Mouse (Mus musculus): ENCODE results near the gene Lrrc74b. TPM values are rescaled to one million over a fixed set of nuclear protein-coding genes. Genes with fewer than 3 reads are reported as not detected.
"Not testable (repeated sequence)": the region's sequence is repeated elsewhere in the genome, so short reads cannot be mapped to it uniquely, and the experiment has no call there.

The Lrrc74b gene
- 1 to 10 TPM in 3 of 4 experiments, under 1 TPM in 1; 0.85 to 1.9 (median 1.8) TPM for total RNA-seq (2022)

DNA sequence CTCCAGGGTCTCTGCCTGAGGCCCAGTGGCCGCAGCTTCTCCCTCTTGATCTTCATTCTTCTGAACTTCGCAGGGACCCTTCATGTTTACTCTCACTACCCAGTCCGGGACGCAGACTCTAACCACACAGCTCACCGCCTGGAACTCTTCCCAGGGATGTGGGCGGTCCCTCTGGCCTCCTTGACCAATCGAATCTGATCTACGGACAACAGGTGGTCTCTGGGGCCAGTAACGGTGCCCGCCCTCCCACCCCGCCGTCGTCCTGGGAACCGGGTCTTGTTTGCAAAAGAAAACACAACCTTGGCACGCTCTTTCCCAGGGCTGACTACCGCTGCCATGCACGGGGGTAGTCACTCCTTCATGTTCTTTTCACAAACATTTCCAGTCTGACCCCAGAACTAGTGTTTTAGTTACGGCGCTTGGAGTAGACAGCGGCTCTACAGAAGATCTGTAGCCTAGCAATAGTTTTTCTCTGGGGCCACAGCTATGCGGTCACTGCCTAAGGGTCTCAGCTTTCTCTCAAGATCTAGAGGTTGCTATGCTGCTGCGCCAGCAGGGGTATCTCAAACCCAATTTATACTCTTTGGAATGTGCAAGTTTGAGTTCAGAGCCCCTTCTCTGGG is at the start of gene Lrrc74b:
Gene Lrrc74b (minus strand): TSS at position 120 of the 623 bp plus-strand sequence.
- DNase-seq (ENCODE audit: low spot score in 2 of 2): peak; percentile 77 to 81

DNA sequence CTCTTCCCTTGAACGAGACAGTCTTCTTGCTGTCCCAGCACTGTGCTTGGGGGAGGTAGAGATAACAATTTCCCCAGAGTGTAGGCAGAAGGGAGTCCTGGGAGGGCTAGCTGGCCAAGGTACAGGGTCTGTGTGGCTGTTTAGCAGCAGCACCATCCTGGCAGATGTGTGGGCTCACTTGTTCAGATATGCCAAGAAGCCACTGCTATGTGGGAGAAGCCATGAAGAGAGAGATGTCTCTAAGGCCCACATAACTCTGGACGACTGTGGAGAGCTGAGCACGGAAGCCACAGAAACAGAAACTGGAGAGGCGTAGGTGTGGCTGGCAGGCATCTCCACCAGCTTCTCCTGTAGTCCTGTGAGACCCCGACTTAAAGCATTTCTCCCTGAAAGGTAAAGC is 44.6 kb upstream of the Lrrc74b start:
- no peak for DNase-seq (ENCODE audit: low spot score in 2 of 2)

DNA sequence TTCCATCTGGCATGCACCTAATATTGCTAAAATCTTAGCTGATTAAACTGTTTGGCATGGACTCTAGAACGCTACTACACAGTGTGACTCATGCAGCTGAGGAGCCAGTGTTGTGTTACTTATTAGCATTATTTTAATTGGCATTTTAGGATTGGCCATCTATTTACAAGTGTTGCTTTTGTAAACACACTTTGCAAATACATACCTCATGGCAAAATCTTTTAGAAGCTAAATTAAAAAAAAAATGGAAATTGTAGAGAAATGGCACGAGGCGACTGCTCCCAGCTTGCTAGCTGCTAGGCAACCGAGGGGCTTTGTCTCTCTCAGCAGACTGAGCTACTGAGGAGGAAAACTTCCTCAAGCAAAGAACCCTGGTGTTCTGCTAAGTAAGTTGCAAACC is 43.9 kb upstream of the Lrrc74b start:
- DNase-seq (ENCODE audit: low spot score in 2 of 2): no peak

DNA sequence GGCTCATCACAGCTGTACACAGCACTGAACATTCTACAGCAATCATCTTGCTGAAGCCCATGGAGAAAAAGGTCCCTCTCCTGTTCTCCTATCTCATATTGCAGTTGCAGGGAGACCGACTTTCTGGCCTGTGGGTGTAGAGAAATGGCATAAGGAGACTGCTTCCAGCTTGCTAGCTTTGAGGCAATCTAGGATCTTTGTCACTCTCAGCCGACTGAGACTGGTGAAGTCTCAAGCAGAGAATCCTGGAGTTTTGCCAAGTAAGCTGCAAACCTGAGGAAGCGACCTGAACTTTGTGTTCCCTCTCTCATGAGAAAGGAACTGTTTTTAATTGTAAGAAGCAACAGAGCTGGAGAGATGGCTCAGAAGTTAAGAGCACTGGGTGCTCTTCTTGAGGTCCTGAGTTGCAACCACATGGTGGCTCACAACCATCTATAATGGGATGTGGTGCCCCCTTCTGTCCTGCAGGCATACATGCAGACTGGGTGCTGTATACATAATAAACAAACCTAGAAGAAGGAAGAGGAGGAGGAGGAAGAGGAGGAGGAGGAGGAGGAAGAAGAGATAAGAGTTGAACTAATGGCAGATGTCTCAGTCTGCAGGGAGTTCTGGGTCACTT is 40.0 kb upstream of the Lrrc74b start:
- DNase-seq (ENCODE audit: low spot score in 2 of 2): no peak

DNA sequence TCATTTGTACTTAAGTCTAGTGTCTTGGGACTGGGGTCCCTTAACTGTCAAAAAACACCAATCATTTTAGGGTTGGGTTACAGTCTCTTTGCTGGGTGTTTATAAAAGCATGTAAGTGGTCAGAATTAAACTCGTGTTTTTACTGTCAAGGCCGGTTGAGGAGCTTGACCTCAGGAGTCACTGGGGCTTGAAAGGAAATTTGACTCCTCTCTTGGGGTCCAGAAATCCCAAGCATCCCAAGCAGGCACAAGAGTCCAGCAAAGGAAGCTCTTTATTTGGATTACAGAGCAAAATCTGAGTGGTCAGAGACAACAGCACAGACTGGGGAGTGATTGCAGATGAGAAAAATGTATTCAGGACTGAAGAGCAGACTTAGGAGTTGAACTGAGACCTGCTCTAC is 29.7 kb upstream of the Lrrc74b start:
- DNase-seq (ENCODE audit: low spot score in 2 of 2): no peak

DNA sequence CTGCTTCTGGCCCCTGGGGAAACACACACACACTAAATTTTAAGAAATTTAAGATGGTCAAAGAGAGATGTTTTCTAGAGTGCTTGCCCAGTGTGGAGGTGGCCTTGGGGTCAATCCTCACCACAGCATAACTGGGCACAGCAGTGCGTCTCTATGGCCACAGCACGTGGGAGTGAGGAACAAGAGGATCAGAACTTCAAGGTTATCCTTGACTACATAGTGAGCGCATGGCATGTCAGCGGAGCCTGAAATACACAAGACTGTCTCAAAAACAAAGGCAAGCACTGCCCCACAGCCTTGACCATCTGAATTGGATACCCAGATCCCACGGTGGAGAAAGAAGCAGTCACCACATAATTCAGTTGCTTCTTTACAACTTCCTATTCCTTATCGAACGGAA is 23.5 kb upstream of the Lrrc74b start:
- DNase-seq (ENCODE audit: low spot score in 2 of 2): no peak

DNA sequence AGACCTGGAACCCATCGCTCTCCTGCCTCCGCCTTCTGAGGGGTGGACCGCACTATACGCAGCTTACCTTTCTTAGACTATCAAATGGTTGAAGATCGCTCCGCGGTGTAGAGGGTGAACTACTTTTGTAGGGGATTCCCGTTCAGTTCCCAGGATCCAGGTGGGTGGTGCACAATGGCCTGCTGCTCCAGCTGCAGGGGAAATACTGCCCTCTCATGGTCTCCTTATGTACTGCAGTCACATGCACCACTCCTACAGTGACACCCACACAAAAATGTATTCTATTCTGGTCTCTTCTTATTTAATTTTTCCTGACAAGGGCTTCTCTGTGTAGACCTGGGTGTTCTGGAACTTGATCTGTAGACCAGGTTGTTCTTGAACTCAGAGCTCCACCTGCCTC is 22.0 kb upstream of the Lrrc74b start, which contains the start of gene Slc7a4:
Gene Slc7a4 (minus strand): TSS at position 151 of the 400 bp plus-strand sequence.
- no peak for DNase-seq (ENCODE audit: low spot score in 2 of 2)

DNA sequence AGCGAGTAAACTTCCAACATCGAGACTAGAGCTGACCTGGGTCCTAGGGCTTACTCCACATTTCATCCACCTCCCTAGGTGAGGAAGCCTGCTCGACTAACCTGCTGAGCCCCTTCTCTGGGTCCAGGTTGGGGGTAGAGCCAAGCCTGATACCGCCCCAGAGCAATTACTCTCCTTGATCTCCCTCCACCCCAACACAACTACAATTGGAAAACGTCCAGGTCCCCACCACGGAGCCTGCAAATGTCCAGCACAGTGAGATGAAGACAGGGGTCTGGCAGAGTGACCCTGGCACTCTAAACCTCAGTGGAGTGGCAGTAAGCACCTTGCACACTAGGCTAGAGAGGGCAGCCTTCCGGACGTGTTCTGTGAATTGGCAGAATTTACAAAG is 15.8 kb upstream of the Lrrc74b start:
- DNase-seq (ENCODE audit: low spot score in 2 of 2): no peak

DNA sequence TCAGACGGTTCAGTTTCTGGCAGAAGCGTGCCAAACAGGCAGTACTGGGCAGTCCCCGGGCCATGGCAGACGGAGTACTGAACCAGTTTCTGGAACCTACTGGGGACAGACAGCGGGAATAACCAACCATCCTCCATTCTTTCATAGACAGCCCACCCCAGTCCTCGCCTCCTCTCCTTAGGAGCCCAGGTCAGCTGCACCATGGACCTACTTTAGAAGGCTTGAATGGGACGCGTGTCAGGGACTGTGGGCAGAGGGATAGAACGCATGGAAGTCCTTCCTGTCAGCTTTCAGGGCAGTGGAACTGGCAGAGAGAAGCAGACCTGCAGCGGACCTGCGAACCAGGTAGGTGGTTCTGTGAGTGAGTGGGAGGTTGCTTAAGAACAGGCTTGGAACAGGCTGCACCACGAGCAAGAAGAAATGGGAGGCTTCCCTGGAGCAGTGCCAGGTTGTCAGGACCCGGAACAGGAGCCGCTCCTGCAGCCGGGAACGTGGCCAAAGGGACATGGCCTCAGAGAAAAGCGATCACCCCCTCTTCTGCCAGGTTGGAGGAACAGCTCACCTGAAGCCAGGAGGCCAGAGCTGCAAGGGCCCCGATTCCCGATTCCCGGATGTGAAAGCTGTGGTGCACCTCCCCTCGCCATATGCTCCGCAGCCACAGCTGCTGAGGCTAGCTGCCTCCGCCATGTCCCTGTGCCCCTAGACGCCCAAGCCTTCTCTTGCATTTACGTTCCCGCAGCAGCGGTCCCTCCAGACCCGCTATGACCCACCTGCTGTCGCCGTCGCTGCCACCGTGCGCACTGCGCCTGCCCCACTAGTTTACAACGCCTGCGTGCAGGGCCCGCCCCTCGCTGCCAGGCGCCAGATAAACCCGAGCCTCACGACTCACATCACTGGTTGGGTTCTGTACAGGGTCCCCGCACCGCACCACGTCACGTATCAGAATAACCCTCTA is 15.1 kb upstream of the Lrrc74b start:
- DNase-seq (ENCODE audit: low spot score in 2 of 2): no peak

DNA sequence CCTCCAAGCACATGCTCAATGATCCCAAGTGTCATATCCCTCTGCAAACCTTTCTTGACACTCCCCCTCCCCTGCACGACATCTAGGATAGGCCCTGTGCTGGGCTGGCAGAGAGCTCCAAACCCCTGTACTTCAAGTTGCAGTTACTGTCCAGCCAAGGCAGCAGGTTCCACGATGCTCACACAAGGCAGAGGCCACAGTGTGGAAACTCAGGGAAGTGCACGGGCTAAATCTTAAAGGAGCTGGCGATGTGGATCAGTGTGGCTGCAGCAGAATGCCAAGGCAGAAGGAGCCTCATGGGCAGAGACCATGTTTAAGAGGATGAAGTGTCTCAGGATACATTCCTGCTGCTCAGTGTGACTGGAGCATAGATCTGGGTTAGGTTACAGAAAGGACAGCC is 5.1 kb upstream of the Lrrc74b start:
- DNase-seq (ENCODE audit: low spot score in 2 of 2): no peak

DNA sequence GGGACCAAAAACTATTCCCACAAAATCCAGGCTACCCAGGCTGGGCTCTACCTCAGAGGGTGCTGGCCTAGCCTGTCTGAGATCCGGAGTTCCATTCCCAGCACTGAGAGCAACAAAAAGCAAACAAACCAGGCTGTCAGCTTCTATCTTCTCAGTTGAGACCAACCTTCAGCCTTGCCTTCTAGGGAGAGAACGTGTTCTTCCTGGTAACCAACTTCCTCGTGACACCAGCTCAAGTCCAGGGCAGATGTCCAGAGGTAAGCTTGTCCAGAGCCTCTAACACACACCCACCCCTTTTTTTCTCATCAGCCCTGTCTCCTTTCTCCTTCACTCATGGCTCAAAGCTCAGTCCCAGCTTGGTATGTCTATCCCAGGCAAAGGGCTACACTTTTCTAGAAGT is 3.7 kb upstream of the Lrrc74b start:
- no peak for DNase-seq (ENCODE audit: low spot score in 2 of 2)

DNA sequence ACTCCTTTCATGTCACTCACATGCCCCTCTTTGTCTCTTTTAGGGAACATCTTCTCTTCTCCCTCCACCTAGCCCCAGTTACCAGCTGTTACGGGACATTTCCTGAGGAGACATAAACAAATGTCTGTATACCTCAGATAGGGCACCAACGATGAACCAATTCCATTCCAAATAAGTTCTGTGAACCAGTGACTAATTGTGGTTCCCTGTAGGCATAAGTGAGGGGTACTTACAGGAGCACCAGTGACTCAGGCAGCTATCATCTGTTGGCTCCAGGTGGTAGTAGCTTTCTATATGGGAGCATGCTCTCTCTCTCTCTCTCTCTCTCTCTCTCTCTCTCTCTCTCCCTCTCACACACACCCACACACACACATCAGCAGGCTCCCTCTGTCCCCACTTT is 3.2 kb upstream of the Lrrc74b start:
- no peak for DNase-seq (ENCODE audit: low spot score in 2 of 2)

DNA sequence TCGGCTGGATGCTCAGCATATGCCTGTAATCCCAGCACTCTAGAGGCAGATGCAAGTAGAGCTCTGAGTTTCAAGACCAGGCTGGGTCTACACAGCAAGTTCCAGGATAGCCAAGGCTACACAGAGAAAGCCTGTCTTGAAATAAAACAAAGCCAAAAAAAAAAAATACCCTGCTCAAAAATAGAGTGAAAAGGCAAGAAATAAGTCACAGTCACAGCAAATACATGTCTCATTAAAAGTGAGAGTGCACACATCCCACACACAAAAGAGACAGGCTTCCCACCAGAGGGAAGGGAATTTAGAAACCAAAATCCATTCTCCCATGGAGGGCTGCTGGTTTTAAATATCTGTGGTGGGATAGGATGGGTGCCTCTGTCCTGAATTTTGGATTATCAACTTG is 2.5 kb upstream of the Lrrc74b start:
- no peak for DNase-seq (ENCODE audit: low spot score in 2 of 2)

DNA sequence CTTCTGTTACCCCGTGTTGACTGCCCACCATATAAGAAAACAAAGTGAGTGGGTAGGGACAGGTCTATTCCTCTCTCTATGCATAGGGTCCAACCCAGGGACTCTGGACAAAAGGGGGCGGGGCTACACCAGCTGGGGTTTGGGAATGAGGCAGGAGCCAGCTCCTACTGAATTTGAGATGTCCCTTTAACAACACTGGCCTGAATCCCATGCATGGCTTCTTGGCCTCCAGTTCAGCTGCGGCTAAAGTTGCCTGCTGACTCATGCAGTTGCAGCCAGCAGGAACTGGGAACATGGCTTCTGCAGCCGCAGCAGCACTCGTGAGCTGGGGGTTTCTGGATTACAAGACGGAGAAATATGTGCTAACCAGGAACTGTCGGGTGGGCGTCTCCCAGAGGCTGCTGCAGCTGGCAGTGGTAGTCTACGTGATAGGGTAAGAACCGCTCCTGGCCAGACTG is 733 bp upstream of the Lrrc74b start, which contains the start of gene P2rx6:
Gene P2rx6 (plus strand): TSS at position 135 of the 458 bp plus-strand sequence.
- DNase-seq (ENCODE audit: low spot score in 2 of 2): peak; percentile 62 to 71

DNA sequence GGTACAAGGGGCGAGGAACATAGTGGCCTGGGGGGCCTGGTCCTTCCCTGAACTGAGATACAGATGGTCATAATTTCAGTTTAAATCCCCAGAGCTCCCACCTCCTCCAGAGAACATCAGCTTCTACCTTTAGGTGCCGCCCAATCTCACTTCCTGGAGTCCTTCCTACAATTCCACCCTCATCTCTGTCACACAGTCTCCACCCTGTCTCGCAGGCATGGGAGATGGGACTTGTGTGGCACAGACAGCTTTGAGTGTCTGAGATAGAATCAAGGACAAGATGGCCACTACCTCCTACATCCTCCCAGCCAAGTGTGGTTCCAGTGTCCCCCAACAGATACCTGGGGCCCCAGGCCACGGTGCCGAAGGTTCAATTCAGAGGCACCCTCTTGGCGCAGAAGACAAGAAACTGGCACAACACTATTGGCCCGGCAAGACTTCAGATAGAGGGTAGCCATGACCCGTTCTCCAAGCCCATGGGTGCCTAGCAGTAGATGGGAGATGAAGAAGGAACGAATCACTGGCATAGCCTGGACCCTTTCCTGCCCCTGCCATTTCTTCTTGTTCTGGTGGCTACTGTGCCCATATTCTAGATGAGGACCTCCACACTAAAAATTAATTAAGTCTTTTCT is 1.5 kb downstream of the Lrrc74b start:
- DNase-seq (ENCODE audit: low spot score in 2 of 2): no peak

DNA sequence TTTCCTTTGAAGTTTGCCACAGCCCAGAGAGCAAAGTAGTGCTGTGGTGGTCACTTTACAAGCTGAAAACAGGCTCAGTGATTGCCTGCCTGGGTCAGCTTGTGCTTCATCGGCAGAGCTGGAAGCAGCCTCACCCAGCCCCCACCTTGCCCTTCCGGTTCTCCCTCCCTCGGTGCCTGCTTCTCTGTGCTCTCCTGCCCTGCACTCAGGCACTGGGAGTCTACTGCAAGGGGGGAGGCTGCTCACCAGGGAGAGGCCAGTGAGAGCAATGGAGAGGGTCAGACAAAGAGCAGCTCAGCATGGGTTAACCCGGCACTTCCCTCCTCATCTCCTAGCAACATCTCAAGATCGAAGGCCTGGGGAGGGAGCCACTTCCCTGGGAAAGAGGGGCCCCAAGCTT is 2.2 kb downstream of the Lrrc74b start:
- no peak for DNase-seq (ENCODE audit: low spot score in 2 of 2)

DNA sequence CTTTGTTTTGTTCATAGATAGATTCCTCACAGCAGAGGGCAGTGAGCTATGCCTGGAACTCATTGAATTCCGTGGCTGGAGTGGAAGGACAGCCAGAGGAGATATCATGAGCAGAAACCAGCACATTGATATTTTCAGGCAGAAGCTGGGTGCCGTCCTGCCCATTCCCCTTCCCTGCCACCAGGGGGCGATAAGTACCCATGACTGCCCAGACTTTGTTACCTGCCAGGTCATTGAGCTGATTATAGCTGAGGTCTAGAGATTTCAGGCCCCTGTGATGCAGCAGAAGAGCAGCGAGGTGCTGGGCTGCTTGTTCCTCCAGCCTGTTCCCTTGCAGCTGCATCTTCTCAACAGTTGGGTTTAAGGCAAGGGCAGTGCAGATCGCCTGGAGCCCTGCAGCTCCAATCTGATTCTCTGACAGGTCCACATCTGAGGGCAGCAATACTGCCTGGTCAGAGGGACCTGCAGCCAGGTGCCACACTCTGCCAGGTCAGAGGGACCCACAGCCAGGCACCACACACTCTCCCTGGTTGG is 3.0 kb downstream of the Lrrc74b start:
- DNase-seq (ENCODE audit: low spot score in 2 of 2): peak; percentile 46 to 51

DNA sequence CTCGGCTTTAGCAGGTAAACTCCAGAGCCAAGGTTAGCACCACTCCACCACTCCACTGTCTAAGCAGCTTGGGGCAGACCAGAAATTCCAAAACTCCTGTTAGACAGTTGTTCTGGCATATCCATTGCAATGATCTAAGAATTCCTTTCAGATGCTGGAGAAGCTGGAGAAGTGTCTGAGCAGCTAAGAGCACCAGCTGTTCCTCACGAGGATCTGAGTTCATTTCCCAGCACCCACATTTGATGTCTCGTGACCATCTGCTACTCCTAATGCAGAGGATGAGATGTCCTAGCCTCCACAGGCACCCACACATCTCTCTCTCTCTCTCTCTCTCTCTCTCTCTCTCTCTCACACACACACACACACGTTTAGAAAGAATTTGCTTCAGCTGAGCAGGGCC is 4.1 kb downstream of the Lrrc74b start:
- DNase-seq (ENCODE audit: low spot score in 2 of 2): no peak

DNA sequence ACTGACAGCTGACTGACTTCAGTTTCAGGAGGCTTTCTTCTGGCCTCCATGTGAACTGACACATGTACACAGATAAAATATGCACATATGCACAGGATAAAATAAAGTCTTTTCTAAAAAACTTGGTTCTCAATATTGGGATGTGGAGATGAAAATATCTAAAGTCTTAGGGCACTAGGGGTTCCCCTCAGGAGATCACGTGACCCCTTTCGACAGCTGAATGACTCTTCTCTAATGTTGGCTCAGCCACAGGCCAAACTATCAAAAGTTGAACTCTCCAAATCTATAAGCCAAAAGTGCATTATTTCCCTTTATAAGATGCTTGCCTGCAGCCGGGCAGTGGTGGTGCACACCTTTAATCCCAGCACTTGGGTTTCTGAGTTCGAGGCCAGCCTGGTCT is 4.9 kb downstream of the Lrrc74b start:
- DNase-seq (ENCODE audit: low spot score in 2 of 2): no peak

DNA sequence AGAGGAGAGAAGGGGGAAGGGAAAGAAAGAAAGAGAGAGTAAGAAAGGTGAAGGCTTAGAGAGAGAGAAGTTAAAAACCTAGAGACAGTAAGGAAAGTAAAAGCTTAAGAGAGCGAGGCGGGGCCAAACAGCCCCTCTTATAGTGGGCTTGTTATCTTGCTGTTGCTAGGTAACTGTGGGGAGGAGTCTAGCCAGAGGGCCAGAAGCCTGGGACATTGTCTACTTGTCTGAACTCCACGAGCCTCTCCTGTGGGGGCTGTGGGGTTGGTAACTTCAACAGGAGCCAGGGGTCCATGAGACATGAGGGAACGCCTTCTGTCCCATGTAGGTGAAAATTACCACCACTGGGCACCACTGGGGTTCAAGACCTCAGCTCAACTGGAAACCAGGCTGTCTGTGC is 6.3 kb downstream of the Lrrc74b start:
- not testable (repeated sequence) for DNase-seq (ENCODE audit: low spot score in 2 of 2)
